Mouse (Mus musculus): Measurements from ENCODE around the gene Rpl3l. TPM values are rescaled to one million over a fixed set of nuclear protein-coding genes. Genes with fewer than 3 reads are reported as not detected.
"Not testable (repeated sequence)": the region's sequence is repeated elsewhere in the genome, so short reads cannot be mapped to it uniquely, and the experiment has no call there.

Gene Rpl3l
- polyA plus RNA-seq, 1 experiment from 2014 or later = 0.10 TPM

DNA sequence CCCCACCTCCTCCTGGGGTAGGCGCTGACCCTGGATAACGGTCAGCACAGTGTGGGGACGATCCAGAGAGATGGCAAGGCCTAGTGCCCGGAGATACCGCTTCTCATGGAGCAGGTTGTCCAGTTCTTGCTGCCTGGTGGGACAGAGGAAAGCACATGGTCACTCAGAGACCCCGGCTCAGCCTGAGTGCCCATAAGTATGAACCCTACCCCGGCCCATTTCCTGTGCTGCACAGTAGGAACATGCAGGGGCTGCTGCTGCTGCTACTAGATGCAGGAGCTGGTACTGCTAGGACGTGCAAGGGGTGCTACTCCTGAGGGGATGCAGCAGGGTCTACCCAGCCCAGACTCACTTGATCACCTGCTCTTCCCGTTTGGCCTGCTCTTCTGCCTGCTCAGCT lies 26.4 kb upstream of the Rpl3l start:
- Histone ChIP-seq H3K4me2 (no peak overlapping the region), H3K4me1 (peaks cover 23% of the 10 kb centered on the region), H3K27me3 (replicated peaks) (no peaks in the 10 kb centered on the region), H3K9ac (replicated peaks) (no peak overlapping the region), H3K36me3 (peaks cover 60% of the 10 kb centered on the region), H3K4me3 (replicated peaks) (no peak overlapping the region), H3K27ac (replicated peaks) (no peak overlapping the region), H3K9me3 (replicated peaks) (no peaks in the 10 kb centered on the region)
- WGBS = 91% methylated on average over 9 of the region's 9 CpGs
- no peak for ATAC-seq (ENCODE audit: low FRiP score)

- no peak for ATAC-seq (ENCODE audit: low FRiP score)
- WGBS = 94% methylated on average over 3 of the region's 3 CpGs
- no peak overlapping the region for H3K9ac ChIP-seq (replicated peaks)
These were observed 21.8 kb upstream of the Rpl3l start for GRCm38 (mm10) chr17:24705821-24706220.

GRCm38 (mm10) chr17:24706982-24707800 lies 20.4 kb upstream of the Rpl3l start, which contains the start of gene Tbl3:
Tbl3 (minus strand) TSS chr17:24707660.
- Histone ChIP-seq H3K9ac (replicated peaks) (peak within 1 kb of the TSS; percentile 78), H3K4me3 (replicated peaks) (peak within 1 kb of the TSS; percentile 77), H3K27me3 (replicated peaks) (no peaks in the 10 kb centered on the region), H3K27ac (replicated peaks) (peak within 1 kb of the TSS; percentile 83), H3K4me1 (peaks cover 21% of the 10 kb centered on the region), H3K4me2 (peak within 1 kb of the TSS; percentile 81), H3K36me3 (peaks cover 30% of the 10 kb centered on the region), H3K9me3 (replicated peaks) (no peaks in the 10 kb centered on the region)
- ATAC-seq (ENCODE audit: low FRiP score) = peak; percentile 92
- 4% methylated on average over 32 of the region's 32 CpGs for WGBS

More at GRCm38 (mm10) chr17:24705821-24706220, 21.8 kb upstream of the Rpl3l start:
- peaks cover 21% of the 10 kb centered on the region for H3K4me1 ChIP-seq
- no peaks in the 10 kb centered on the region for H3K9me3 ChIP-seq (replicated peaks)
- no peak overlapping the region for H3K27ac ChIP-seq (replicated peaks)
- H3K4me3 ChIP-seq (replicated peaks) = no peak overlapping the region
- peaks cover 44% of the 10 kb centered on the region for H3K36me3 ChIP-seq
- peak overlapping the region; percentile 81; the same call in 1 of the 2 replicates for H3K4me2 ChIP-seq
- no peaks in the 10 kb centered on the region for H3K27me3 ChIP-seq (replicated peaks)

DNA sequence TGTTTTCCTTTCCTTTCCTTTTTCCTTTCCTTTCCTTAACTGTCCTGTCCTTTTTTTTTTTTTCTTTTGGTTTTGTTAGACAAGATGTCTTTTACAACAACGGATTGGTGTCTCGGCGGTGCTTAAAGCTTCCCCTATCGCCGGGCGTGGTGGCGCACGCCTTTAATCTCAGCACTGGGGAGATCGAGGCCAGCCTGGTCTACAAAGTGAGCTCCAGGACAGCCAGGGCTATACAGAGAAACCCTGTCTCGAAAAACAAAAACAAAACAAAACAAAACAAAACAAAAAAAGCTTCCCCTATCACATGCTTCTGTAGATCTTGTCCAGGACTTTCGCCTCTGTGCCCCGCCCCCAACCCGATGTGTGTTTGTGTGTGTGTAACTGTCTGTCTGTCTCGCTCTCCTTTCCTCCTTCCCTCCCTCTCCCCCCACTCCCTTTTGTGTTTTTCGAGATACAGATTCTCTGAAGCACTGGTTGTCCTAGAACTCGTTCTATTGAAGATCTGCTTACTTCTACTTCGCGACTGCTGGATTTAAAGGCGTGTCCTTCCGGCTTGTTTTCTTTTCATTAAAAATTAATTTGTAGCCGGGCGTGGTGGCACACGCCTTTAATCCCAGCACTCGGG lies 19.7 kb upstream of the Rpl3l start:
- Histone ChIP-seq H3K4me2 (peak overlapping the region; percentile 81), H3K9me3 (replicated peaks) (no peaks in the 10 kb centered on the region), H3K27ac (replicated peaks) (peak overlapping the region; percentile 83), H3K36me3 (peaks cover 24% of the 10 kb centered on the region), H3K4me1 (peaks cover 21% of the 10 kb centered on the region), H3K4me3 (replicated peaks) (peak overlapping the region; percentile 77), H3K9ac (replicated peaks) (peak overlapping the region; percentile 78), H3K27me3 (replicated peaks) (no peaks in the 10 kb centered on the region)
- 5% methylated on average over 24 of the region's 24 CpGs for WGBS
- ATAC-seq (ENCODE audit: low FRiP score) = no peak; the same call in 1 of the 2 replicates

DNA sequence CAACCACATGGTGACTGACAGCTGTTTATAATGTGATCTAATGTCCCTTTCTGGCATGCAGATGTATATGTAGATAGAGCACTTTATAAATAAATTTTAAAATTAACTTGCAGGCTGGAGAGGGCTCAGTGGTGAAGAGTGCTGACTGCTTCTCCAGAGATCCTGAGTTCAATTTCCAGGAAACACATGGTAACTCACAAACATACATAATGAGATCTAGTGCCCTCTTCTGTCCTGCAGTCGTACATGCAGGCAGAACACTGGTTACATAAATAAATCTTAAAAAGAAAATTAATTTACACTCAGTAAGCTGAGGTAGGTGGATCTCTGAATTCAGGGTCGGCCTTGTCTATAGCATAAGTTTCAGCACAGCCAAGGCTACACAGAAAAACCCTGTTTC lies 19.0 kb upstream of the Rpl3l start:
- Histone ChIP-seq H3K27me3 (replicated peaks) (no peaks in the 10 kb centered on the region), H3K4me1 (peaks cover 21% of the 10 kb centered on the region), H3K4me2 (no peak overlapping the region), H3K9me3 (replicated peaks) (no peaks in the 10 kb centered on the region), H3K4me3 (replicated peaks) (0 out of 2 replicates have a peak overlapping the region, but pooled peaks have one; percentile 77), H3K27ac (replicated peaks) (no peak overlapping the region), H3K36me3 (peaks cover 20% of the 10 kb centered on the region), H3K9ac (replicated peaks) (no peak overlapping the region)
- no peak for ATAC-seq (ENCODE audit: low FRiP score)
- 30% methylated on average over 2 of the region's 2 CpGs for WGBS

DNA sequence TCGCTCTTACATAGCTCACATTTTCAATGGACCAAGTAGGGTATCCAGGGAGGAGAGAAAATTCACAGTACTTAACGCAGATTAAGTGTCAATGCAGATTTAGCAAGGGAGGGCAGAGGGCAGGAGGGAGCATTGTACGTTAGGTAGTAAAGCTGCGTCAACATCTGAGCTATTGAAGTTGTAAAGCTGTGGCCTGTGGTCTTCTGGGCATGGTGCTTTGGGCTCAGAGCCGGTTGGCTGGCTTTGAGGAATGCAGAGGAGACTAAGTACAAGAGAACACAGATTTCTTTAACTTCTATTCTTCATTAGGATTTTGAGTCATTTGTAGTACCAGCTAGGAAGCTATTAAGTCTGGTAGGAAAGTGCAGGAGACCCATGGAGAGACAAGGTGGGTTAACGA lies 12.1 kb upstream of the Rpl3l start:
- no peaks in the 10 kb centered on the region for H3K9me3 ChIP-seq (replicated peaks)
- ATAC-seq (ENCODE audit: low FRiP score) = no peak
- peaks cover 9% of the 10 kb centered on the region; the same call in 1 of the 2 replicates for H3K36me3 ChIP-seq
- no peak overlapping the region for H3K4me3 ChIP-seq (replicated peaks)
- H3K27ac ChIP-seq (replicated peaks) = no peak overlapping the region
- 53% methylated on average over 6 of the region's 6 CpGs for WGBS
- H3K9ac ChIP-seq (replicated peaks) = no peak overlapping the region
- H3K4me2 ChIP-seq = no peak overlapping the region
- H3K4me1 ChIP-seq = peaks cover 7% of the 10 kb centered on the region
- no peaks in the 10 kb centered on the region for H3K27me3 ChIP-seq (replicated peaks)

DNA sequence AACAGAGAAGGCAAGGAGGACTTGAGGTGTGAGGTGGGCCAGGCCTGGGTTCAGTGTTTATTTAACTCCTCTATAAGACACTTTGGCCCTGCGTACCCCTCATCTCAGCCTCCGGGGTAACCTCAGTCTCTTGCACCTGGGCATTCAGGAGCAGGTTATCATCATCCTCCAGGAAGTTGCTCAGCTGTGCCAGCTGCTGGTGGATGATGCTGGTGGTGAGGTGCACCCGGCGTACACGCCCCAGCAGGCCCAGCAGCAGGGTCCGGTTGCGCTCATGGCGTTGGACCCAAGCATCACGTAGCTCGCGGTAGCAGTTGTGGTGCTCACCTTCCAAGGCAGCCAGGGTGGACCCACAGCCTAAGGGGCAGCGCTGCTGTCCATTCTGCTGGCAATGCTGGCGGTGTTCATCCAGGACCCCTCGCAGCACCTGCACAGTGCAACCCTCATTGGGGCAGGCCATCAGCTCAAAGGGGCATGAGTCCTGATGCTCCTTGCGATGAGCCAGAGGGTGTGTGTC lies 11.4 kb upstream of the Rpl3l start:
- no peak overlapping the region for H3K27ac ChIP-seq (replicated peaks)
- H3K4me1 ChIP-seq = peaks cover 9% of the 10 kb centered on the region
- H3K36me3 ChIP-seq = peaks cover 9% of the 10 kb centered on the region; the same call in 1 of the 2 replicates
- ATAC-seq (ENCODE audit: low FRiP score) = no peak
- H3K4me2 ChIP-seq = no peak overlapping the region
- no peak overlapping the region for H3K4me3 ChIP-seq (replicated peaks)
- H3K9me3 ChIP-seq (replicated peaks) = no peaks in the 10 kb centered on the region
- H3K9ac ChIP-seq (replicated peaks) = no peak overlapping the region
- H3K27me3 ChIP-seq (replicated peaks) = no peaks in the 10 kb centered on the region
- WGBS = 94% methylated on average over 15 of the region's 15 CpGs

DNA sequence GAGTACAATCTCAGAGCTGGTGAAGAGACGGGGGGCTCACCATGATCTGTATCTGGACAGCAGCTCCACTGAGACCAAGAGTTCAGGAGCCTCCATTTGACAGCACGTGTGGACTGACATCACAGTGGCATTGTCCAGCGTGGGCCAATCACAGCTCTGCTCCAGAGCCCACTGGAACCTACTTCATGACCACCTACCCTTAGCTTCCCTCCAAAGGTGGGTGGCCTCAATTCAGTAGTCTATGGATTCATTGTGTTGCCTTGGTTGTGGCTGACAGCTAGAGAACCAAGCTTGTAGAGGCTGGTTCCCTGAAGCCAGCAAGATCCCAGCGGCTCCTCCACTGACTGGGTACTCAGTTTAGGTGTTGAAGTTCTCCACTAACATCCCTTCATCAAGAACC lies 9.7 kb upstream of the Rpl3l start, which contains the start of the genes Rnf151 and Rps2:
Rnf151 (minus strand) TSS at position 121 of the 400 bp plus-strand sequence.
Rps2 (plus strand) TSS at position 174 of the 400 bp plus-strand sequence.
- H3K4me3 ChIP-seq (replicated peaks) = peak within 1 kb of the TSS; percentile 82
- 80% methylated on average over 4 of the region's 4 CpGs for WGBS
- peak within 1 kb of the TSS; percentile 60 for H3K4me2 ChIP-seq
- H3K27ac ChIP-seq (replicated peaks) = no peak within 1 kb of the TSS
- H3K27me3 ChIP-seq (replicated peaks) = no peaks in the 10 kb centered on the region
- peak within 1 kb of the TSS; percentile 86 for H3K9ac ChIP-seq (replicated peaks)
- H3K36me3 ChIP-seq = peaks cover 23% of the 10 kb centered on the region
- H3K4me1 ChIP-seq = peaks cover 27% of the 10 kb centered on the region
- ATAC-seq (ENCODE audit: low FRiP score) = no peak
- H3K9me3 ChIP-seq (replicated peaks) = no peaks in the 10 kb centered on the region

DNA sequence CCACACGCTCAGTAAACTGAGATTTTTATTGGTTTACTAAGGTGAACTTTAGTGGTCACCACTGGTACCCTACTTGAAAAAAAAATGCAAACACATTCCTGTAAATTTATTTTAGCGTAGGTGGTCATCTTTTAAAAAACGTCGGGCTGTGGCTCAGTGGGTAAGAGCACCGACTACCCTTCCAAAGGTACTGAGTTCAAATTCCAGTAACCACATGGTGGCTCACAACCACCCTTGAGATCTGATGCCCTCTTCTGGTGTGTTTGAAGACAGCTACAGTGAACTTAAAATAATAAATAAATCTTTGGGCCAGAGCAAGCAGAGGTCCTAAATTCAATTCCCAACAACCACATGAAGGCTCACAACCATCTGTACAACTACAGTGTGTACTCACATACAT lies 8.7 kb upstream of the Rpl3l start:
- Histone ChIP-seq H3K9ac (replicated peaks) (peak overlapping the region; percentile 86), H3K36me3 (peaks cover 23% of the 10 kb centered on the region), H3K4me1 (peaks cover 35% of the 10 kb centered on the region), H3K4me2 (peak overlapping the region; percentile 60), H3K27ac (replicated peaks) (0 out of 2 replicates have a peak overlapping the region, but pooled peaks have one; percentile 87), H3K4me3 (replicated peaks) (peak overlapping the region; percentile 82)
- not testable (repeated sequence) for H3K9me3 ChIP-seq (replicated peaks); H3K27me3 ChIP-seq (replicated peaks); ATAC-seq (ENCODE audit: low FRiP score)
- 63% methylated on average over 5 of the region's 5 CpGs for whole genome bisulfite sequencing

DNA sequence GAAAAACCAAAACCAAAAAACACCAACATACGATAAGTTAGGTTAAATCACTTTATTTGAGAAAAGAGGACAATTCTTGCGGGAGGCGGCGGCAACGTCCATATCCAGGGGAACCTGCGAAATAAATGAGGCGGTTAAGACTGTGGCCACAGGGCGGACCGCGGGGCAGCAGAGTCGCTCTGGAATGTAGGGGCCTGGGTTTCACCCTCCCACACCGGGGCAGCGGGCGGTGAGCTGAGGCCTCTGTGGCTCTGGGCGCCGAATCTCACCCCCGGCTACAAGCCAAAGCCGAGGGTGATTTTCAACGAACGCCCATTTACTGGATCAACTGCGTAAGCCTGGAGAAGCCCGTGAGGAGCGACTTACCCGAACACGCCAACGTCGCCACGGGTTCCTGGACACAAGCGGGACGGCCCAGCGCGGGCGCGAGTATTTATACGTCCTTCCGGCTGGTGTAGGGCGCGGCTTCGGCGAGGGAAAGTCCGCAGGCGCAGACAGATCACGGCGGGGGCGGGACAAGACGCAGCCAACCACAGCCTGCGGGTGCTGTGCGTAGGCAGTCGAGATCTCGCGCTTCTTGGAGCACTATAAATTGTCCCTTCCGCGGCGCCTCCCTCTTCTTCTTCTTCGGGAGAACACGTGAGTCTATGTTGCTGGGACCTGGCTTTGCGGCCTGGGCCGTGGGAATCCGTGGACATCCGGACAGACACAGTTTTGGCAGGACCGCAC lies 8.0 kb upstream of the Rpl3l start:
- H3K36me3 ChIP-seq = peaks cover 23% of the 10 kb centered on the region
- peak overlapping the region; percentile 82 for H3K4me3 ChIP-seq (replicated peaks)
- H3K9me3 ChIP-seq (replicated peaks) = no peaks in the 10 kb centered on the region
- ATAC-seq (ENCODE audit: low FRiP score) = peak; percentile 98
- H3K4me1 ChIP-seq = peaks cover 38% of the 10 kb centered on the region
- H3K9ac ChIP-seq (replicated peaks) = peak overlapping the region; percentile 86
- H3K27me3 ChIP-seq (replicated peaks) = no peaks in the 10 kb centered on the region
- H3K4me2 ChIP-seq = peak overlapping the region; percentile 60
- peak overlapping the region; percentile 87 for H3K27ac ChIP-seq (replicated peaks)
- WGBS = under 1% methylated on average over 61 of the region's 61 CpGs

GRCm38 (mm10) chr17:24720616-24721015 lies 7.0 kb upstream of the Rpl3l start:
- Histone ChIP-seq H3K36me3 (peaks cover 23% of the 10 kb centered on the region), H3K4me2 (peak overlapping the region; percentile 56), H3K9ac (replicated peaks) (peak overlapping the region; percentile 53), H3K4me1 (peaks cover 38% of the 10 kb centered on the region), H3K4me3 (replicated peaks) (peak overlapping the region; percentile 82), H3K27ac (replicated peaks) (0 out of 2 replicates have a peak overlapping the region, but pooled peaks have one; percentile 86)
- 0% methylated on average over 11 of the region's 11 CpGs for WGBS
- H3K27me3 ChIP-seq (replicated peaks); H3K9me3 ChIP-seq (replicated peaks); ATAC-seq (ENCODE audit: low FRiP score): not testable (repeated sequence)

Data from neural tube, embryonic 15.5 days (tissue).